Mouse (Mus musculus) thymus, adult 2 months (tissue): Measurements from ENCODE around the gene Cep290. TPM values are rescaled to one million over a fixed set of nuclear protein-coding genes. Genes with fewer than 3 reads are reported as not detected.

Source experiments
- DNase-seq: peaks from one replicate; pipeline ENCODE4 v3.0.0; 2021
- H3K27ac ChIP-seq: fragments of 200-500 bp; 2 replicates; pipeline ENCODE4 v1.5.1; 2012; ENCODE audit warnings: low read length, control low read depth; ENCODE audit not compliant: control insufficient read depth, insufficient read depth
- H3K27me3 ChIP-seq: fragments of 200-500 bp; 2 replicates; pipeline ENCODE4 v1.6.1; 2012; ENCODE audit warnings: mild to moderate bottlenecking, low read length, moderate library complexity, mixed read lengths; ENCODE audit not compliant: control insufficient read depth, insufficient read depth
- H3K36me3 ChIP-seq: fragments of 200-500 bp; 2 replicates; pipeline ENCODE4 v1.6.1; 2012; ENCODE audit warnings: mild to moderate bottlenecking, low read length, moderate library complexity; ENCODE audit not compliant: control insufficient read depth, insufficient read depth
- H3K4me1 ChIP-seq: fragments of 200-500 bp; replicated peaks from 2 replicates; pipeline ENCODE4 v1.6.1; 2012; ENCODE audit warnings: low read length; ENCODE audit not compliant: control insufficient read depth, insufficient read depth
- H3K4me3 ChIP-seq: fragments of 200-500 bp; 2 replicates; pipeline ENCODE4 v1.5.1; 2012; ENCODE audit warnings: mild to moderate bottlenecking, low read length, control low read depth, moderate library complexity; ENCODE audit not compliant: control insufficient read depth, insufficient read depth
- CTCF ChIP-seq: fragments of 200-500 bp; IDR thresholded peaks from 2 replicates; pipeline ENCODE4 v1.5.1; 2012; ENCODE audit warnings: mild to moderate bottlenecking, control low read depth, low read length, moderate library complexity, borderline replicate concordance; ENCODE audit not compliant: control insufficient read depth, poor library complexity, insufficient read depth; ENCODE audit errors: extremely low read depth
- POLR2A ChIP-seq: fragments of 200-500 bp; IDR thresholded peaks from 2 replicates; pipeline ENCODE4 v1.6.1; 2012; ENCODE audit warnings: mild to moderate bottlenecking, low read length, control low read depth, moderate library complexity; ENCODE audit not compliant: control insufficient read depth, poor library complexity, insufficient read depth; ENCODE audit errors: extremely low read depth
- WGBS: fragments of 180-500 bp; shearing (Covaris S2); methylation state at CpG from one replicate; pipeline ENCODE4 v1.1.7; 2018; 5-methylcytosine and 5-hydroxymethylcytosine counted together
- polyA plus RNA-seq: library from polyadenylated mRNA; depleted of rRNA; stranded (reverse); fragments of >200 nt; gene quantifications from 2 replicates; pipeline ENCODE4 v1.2.3, GENCODE M21; 2012; rRNA removed

The Cep290 gene
- polyA plus RNA-seq, 1 experiment = 0.40 TPM

- Histone ChIP-seq H3K27me3 (no peaks in the 10 kb centered on the region), H3K36me3 (no peaks in the 10 kb centered on the region), H3K4me3 (no peak overlapping the region), H3K27ac (no peak overlapping the region), H3K4me1 (no peaks in the 10 kb centered on the region)
- 90% methylated on average over 6 of the region's 6 CpGs for WGBS
- no peak for DNase-seq
- TF ChIP-seq POLR2A (no peak), CTCF (no peak)
Measured at GRCm38 (mm10) chr10:100617233-100617903, 130.0 kb downstream of the Cep290 start.

GRCm38 (mm10) chr10:100619474-100619873 is 132.1 kb downstream of the Cep290 start:
- DNase-seq = no peak
- 93% methylated on average over 7 of the region's 7 CpGs for WGBS
- Histone ChIP-seq H3K4me3 (no peak overlapping the region), H3K27me3 (no peaks in the 10 kb centered on the region), H3K36me3 (no peaks in the 10 kb centered on the region), H3K27ac (no peak overlapping the region), H3K4me1 (no peaks in the 10 kb centered on the region)
- TF ChIP-seq CTCF (no peak), POLR2A (no peak)

DNA sequence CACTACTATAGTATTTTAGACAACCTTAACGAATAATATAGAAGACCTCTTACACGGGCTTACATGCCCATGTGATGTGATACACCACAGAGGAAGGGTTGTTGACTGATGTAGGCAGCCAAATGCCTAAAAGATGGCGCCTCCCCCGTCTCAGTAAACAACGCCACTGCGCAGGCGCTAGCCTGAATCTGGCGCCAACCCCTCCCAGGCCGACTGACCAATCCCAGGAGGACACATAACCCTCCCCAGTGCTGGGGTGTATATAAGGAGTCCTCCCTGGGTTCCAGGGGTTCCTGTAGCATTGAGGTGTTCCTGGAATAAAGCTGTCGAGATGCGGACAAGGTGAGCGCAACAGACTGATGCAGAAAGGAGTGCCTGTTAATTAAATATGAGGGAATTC is 132.7 kb downstream of the Cep290 start:
- TF ChIP-seq CTCF (no peak), POLR2A (no peak)
- H3K27me3 ChIP-seq = no peaks in the 10 kb centered on the region
- H3K36me3 ChIP-seq = no peaks in the 10 kb centered on the region
- no peak overlapping the region for H3K4me3 ChIP-seq
- DNase-seq = no peak
- WGBS = 96% methylated on average over 12 of the region's 12 CpGs
- no peak overlapping the region for H3K27ac ChIP-seq
- no peaks in the 10 kb centered on the region for H3K4me1 ChIP-seq

DNA sequence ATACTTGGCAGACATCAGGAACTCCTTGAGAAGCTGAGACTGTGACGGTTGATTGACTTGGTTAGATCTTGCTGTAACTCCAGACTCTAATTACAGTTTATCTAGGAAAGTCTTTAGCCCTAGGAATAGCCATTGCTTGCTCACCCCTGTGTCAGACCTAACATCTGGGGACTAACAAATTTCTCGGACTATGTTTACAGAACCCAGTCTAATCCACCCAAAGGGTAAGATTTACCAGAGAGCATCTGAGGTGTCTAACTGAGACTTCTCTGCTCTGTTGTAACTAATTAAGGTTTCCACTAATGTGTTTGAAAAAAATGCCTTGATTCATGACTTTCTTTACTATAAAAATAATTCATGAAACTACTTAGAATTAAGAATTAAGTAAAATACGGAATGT is 135.1 kb downstream of the Cep290 start:
- no peak for DNase-seq
- TF ChIP-seq CTCF (no peak), POLR2A (no peak)
- Histone ChIP-seq H3K4me1 (no peaks in the 10 kb centered on the region), H3K36me3 (no peaks in the 10 kb centered on the region), H3K27ac (no peak overlapping the region), H3K4me3 (no peak overlapping the region), H3K27me3 (no peaks in the 10 kb centered on the region)
- 93% methylated on average over 3 of the region's 3 CpGs for WGBS

Other genes starting within 250 kb of the Cep290 start
- not detected in 2 replicates for gene Gm4301, start 151.9 kb upstream of the Cep290 start, polyA plus RNA-seq
- gene Gm4302, start 146.7 kb upstream of the Cep290 start, polyA plus RNA-seq = not detected in 2 replicates
- gene Gm4303, start 141.6 kb upstream of the Cep290 start, polyA plus RNA-seq = not detected in 2 replicates
- not detected in 2 replicates for gene Gm4305, start 136.5 kb upstream of the Cep290 start, polyA plus RNA-seq
- not detected in 2 replicates for gene Gm4307, start 126.2 kb upstream of the Cep290 start, polyA plus RNA-seq
- gene Gm4312, start 105.0 kb upstream of the Cep290 start, polyA plus RNA-seq = not detected in 2 replicates
- gene Tmtc3, start 208 bp upstream of the Cep290 start, polyA plus RNA-seq = 5.3 and 5.7 TPM in 2 replicates
- gene 4930430F08Rik, start 102.9 kb downstream of the Cep290 start, polyA plus RNA-seq = 8.0 and 10.0 TPM in 2 replicates
- gene 1700017N19Rik, start 102.9 kb downstream of the Cep290 start, polyA plus RNA-seq = not detected in 2 replicates